Mouse (Mus musculus) skeletal muscle tissue, postnatal 0 days (tissue): ENCODE data around the gene Arhgap1. TPM values are rescaled to one million over a fixed set of nuclear protein-coding genes. Genes with fewer than 3 reads are reported as not detected.

Experiments used
- polyA plus RNA-seq: library from polyadenylated mRNA; unstranded; fragments of >200 nt; fragmentation: Nextera tagmentation; extraction: Ambion mirVana; gene quantifications from 2 replicates; pipeline ENCODE4 v1.2.1, GENCODE M21; 2015

The Arhgap1 gene
- 38.7 and 49.7 TPM in 2 replicates for polyA plus RNA-seq

DNA sequence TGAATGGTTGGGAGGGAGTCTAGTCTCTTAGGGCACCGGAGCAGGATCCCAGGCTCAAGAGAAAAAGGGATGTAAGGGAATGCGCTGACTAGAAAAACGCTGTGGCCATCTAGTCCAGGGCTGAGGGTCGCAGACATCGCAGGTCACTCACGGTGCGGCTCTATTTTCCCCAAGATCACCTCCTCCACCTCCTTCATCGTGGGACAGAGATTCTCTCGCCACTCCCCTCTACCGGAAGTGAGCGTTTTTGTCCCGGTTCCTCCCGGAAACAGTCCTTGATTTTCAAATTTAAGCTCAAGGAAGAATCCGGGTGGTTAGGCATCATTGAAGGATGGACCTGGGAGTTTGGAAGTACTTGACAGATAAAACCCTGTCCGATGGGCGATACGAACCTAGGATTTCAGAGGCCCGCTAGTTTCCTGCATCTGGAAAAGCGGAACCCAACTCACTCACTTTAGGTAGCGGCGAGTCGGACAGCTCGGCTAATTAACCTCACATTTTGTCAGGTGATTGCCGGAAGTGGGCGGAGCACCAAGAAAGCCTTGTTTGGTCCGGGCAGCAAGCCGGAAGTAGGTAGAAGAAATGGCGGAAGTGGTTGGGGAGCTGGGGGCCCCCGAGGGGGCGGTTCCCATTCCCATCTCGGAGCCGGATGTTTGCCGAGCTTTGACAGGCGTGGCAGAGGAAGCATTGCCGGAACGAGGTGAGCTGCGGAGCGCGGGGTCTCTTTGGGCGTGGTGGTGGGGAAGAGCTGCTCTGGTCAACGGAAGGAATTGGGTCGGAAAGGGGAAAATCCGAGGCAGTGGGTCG, at the start of gene Arhgap1, which contains the start of gene Zfp408:
TSS of gene Arhgap1 (plus strand) at position 308 of the 807 bp plus-strand sequence.
TSS of gene Zfp408 (minus strand) at position 239 of the 807 bp plus-strand sequence.

GRCm38 (mm10) chr2:91636229-91636628, 13.4 kb upstream of the Arhgap1 start, which contains the start of gene F2:
F2 (minus strand) TSS chr2:91636414.

GRCm38 (mm10) chr2:91710272-91711234, 60.9 kb downstream of the Arhgap1 start, which contains the start of the genes Atg13 and Harbi1:
Atg13 (minus strand) TSS chr2:91710576.
Harbi1 (plus strand) TSS chr2:91710852.

Other genes with a start within 250 kb of the Arhgap1 start
- gene 1110051M20Rik, start 205.2 kb upstream of the Arhgap1 start, polyA plus RNA-seq: 24.2 and 28.0 TPM in 2 replicates
- gene Lrp4, start 192.3 kb upstream of the Arhgap1 start, polyA plus RNA-seq: 6.0 and 6.5 TPM in 2 replicates
- 25.1 and 25.3 TPM in 2 replicates for gene Ckap5, start 123.1 kb upstream of the Arhgap1 start, polyA plus RNA-seq
- 3.4 and 4.0 TPM in 2 replicates for gene F2, start 13.4 kb upstream of the Arhgap1 start, polyA plus RNA-seq
- 4.0 and 4.1 TPM in 2 replicates for gene Zfp408, start 69 bp upstream of the Arhgap1 start, polyA plus RNA-seq
- 18.8 and 19.3 TPM in 2 replicates for gene Atg13, start 60.7 kb downstream of the Arhgap1 start, polyA plus RNA-seq
- 8.4 and 8.6 TPM in 2 replicates for gene Harbi1, start 61.0 kb downstream of the Arhgap1 start, polyA plus RNA-seq
- gene Ambra1, start 80.3 kb downstream of the Arhgap1 start, polyA plus RNA-seq: 6.2 and 6.7 TPM in 2 replicates